Mouse (Mus musculus): Measurements from ENCODE around the gene Pim2. TPM values are rescaled to one million over a fixed set of nuclear protein-coding genes. Genes with fewer than 3 reads are reported as not detected.
"Not testable (repeated sequence)": the region's sequence is repeated elsewhere in the genome, so short reads cannot be mapped to it uniquely, and the experiment has no call there.

Gene Pim2
- total RNA-seq, 1 experiment from 2014 or later: 3.1 TPM

DNA sequence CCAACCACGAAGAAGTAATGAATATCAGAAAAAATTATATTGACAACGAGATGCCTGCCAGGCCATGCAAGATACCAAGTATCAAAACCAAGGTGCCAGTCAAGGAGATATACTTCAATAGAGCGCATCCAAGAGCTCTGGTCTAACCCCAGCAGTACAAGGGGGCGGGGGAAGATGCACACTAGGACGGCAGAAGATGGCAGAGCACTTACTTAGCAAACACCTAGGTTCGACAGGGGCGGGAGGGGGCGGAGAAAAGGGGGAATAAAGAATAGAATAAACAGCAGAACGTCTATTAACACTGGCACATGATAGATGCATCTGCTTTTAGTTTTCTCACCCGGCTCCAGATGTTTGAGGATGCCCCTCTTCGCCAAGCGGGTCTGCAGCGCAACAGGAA lies 20.1 kb downstream of the Pim2 start:
- no peak for ATAC-seq (replicated peaks in 1 of 2; ENCODE audit: insufficient read depth in 1 of 2, low FRiP score in 2 of 2, low TSS enrichment in 1 of 2, low read depth in 1 of 2, poor library complexity in 2 of 2, severe bottlenecking in 2 of 2)

GRCm38 (mm10) chrX:7898880-7899874 lies 21.1 kb downstream of the Pim2 start, which contains the start of the genes Pqbp1 and Timm17b:
Gene Pqbp1 (minus strand): TSS chrX:7899269.
Gene Timm17b (plus strand): TSS chrX:7899357.
- ATAC-seq (replicated peaks in 1 of 2; ENCODE audit: insufficient read depth in 1 of 2, low FRiP score in 2 of 2, low TSS enrichment in 1 of 2, low read depth in 1 of 2, poor library complexity in 2 of 2, severe bottlenecking in 2 of 2): peak; percentile 97 to 98

DNA sequence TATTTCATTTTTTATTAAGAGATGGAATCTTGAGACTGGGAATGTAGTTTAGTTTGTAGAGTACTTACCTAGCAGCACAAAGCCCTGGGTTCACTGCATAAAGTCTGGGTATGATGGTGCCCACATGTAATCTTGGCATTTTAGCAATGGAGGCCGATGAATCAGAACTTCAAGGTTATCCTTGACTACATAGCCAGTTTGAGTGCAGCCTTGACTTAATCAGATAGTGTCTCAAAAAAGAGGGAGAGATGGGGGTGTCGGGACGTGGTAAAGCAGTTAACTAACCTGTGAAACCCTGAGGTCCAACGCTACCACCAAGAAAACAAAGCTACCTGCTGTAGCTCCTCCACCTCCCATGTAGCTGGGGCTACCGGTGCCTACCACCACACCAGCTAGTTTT lies 26.4 kb downstream of the Pim2 start:
- no peak for ATAC-seq (replicated peaks in 1 of 2; ENCODE audit: insufficient read depth in 1 of 2, low FRiP score in 2 of 2, low TSS enrichment in 1 of 2, low read depth in 1 of 2, poor library complexity in 2 of 2, severe bottlenecking in 2 of 2)

DNA sequence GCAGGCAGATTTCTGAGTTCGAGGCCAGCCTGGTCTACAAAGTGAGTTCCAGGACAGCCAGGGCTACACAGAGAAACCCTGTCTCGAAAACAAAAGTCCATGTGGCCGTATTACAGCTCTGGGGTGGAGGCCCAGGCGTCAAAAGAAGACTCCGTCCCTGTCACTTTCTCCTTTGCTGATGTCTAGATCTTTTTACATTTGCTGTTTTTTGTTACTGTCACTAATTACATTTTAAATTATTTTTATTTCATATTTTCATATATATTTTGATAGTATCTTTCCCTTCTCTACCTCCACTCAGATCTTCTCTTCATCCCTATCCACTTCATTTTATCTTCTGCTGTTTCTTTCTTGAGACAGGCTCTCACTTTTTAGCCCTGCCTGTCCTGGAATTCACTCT lies 29.7 kb downstream of the Pim2 start, which contains the start of gene Gm10491:
Gene Gm10491, minus strand, starts transcription at position 101 of the 400 bp plus-strand sequence.
- ATAC-seq (replicated peaks in 1 of 2; ENCODE audit: insufficient read depth in 1 of 2, low FRiP score in 2 of 2, low TSS enrichment in 1 of 2, low read depth in 1 of 2, poor library complexity in 2 of 2, severe bottlenecking in 2 of 2): no peak

DNA sequence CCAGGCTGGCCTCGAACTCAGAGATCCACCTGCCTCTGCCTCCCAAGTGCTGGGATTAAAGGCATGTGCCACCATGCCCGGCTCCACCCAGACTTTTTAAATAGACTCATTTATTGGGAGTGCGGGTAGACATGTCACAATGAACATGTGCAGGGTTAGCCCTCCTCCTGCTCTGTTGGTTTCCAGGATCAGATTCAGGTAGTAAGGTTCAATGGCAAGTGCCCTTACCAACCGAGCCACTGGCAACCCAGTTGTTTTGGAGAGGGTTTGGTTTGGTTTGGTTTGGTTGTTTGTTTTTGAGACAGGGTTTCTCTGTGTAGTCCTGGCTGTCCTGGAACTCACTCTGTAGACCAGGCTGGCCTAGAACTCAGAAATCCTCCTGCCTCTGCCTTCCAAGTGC lies 31.2 kb downstream of the Pim2 start, which contains the start of gene Gm10490:
Gene Gm10490, plus strand, starts transcription at position 301 of the 400 bp plus-strand sequence.
- ATAC-seq (replicated peaks in 1 of 2; ENCODE audit: insufficient read depth in 1 of 2, low FRiP score in 2 of 2, low TSS enrichment in 1 of 2, low read depth in 1 of 2, poor library complexity in 2 of 2, severe bottlenecking in 2 of 2): not testable (repeated sequence)

DNA sequence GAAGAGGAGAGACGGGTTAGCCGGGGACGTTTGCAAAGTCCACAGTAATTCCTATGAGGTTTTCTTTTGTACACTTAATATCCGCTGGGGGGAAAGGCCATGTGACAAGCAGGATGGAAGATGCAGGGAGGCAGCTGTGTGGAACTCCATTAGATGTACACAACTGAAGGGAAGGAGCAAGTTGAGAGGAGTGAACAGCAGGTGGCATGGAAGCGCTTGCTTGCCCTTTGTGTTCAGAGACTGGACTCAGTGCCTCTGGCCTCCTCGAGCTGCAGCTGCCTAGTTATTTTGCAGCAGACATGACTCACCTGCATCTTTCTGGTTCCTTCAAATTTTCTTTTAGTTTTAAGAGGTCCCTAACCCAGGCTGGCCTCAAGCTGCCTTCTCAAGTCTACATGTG lies 32.4 kb downstream of the Pim2 start:
- no peak for ATAC-seq (replicated peaks in 1 of 2; ENCODE audit: insufficient read depth in 1 of 2, low FRiP score in 2 of 2, low TSS enrichment in 1 of 2, low read depth in 1 of 2, poor library complexity in 2 of 2, severe bottlenecking in 2 of 2)

DNA sequence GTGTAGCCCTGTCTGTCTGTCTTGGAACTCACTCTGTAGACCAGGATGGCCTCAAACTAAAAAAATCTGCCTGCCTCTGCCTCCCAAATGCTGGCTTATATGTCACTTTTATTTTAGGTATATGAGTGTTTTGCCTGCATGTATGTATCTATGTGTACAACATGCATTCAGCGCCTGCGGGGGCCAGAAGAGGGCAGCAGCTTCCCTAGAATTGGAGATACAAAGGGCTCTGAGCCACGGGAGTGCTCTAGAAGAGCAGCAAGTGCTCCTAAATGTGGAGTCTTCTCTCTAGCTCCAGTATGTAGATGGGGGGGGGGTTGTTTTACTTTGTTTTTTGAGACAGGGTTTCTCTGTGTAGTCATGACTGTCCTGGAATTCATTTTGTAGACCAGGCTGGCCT lies 37.6 kb downstream of the Pim2 start:
- ATAC-seq (replicated peaks in 1 of 2; ENCODE audit: insufficient read depth in 1 of 2, low FRiP score in 2 of 2, low TSS enrichment in 1 of 2, low read depth in 1 of 2, poor library complexity in 2 of 2, severe bottlenecking in 2 of 2): peak; percentile 59 to 77; a peak in 3 of 4 replicates

- not testable (repeated sequence) for ATAC-seq (replicated peaks in 1 of 2; ENCODE audit: insufficient read depth in 1 of 2, low FRiP score in 2 of 2, low TSS enrichment in 1 of 2, low read depth in 1 of 2, poor library complexity in 2 of 2, severe bottlenecking in 2 of 2)
Measured at GRCm38 (mm10) chrX:7917960-7918359, 39.9 kb downstream of the Pim2 start.

GRCm38 (mm10) chrX:7919601-7920383 lies 41.7 kb downstream of the Pim2 start, which contains the start of gene Pcsk1n:
Gene Pcsk1n (plus strand): TSS chrX:7919822.
- no peak for ATAC-seq (replicated peaks in 1 of 2; ENCODE audit: insufficient read depth in 1 of 2, low FRiP score in 2 of 2, low TSS enrichment in 1 of 2, low read depth in 1 of 2, poor library complexity in 2 of 2, severe bottlenecking in 2 of 2)

GRCm38 (mm10) chrX:7922032-7922431 lies 44.0 kb downstream of the Pim2 start:
- ATAC-seq (replicated peaks in 1 of 2; ENCODE audit: insufficient read depth in 1 of 2, low FRiP score in 2 of 2, low TSS enrichment in 1 of 2, low read depth in 1 of 2, poor library complexity in 2 of 2, severe bottlenecking in 2 of 2): no peak

GRCm38 (mm10) chrX:7926266-7926665 lies 48.2 kb downstream of the Pim2 start:
- no peak for ATAC-seq (replicated peaks in 1 of 2; ENCODE audit: insufficient read depth in 1 of 2, low FRiP score in 2 of 2, low TSS enrichment in 1 of 2, low read depth in 1 of 2, poor library complexity in 2 of 2, severe bottlenecking in 2 of 2)

- ATAC-seq (replicated peaks in 1 of 2; ENCODE audit: insufficient read depth in 1 of 2, low FRiP score in 2 of 2, low TSS enrichment in 1 of 2, low read depth in 1 of 2, poor library complexity in 2 of 2, severe bottlenecking in 2 of 2): no peak
Measured at GRCm38 (mm10) chrX:7927116-7927515, 49.1 kb downstream of the Pim2 start.

DNA sequence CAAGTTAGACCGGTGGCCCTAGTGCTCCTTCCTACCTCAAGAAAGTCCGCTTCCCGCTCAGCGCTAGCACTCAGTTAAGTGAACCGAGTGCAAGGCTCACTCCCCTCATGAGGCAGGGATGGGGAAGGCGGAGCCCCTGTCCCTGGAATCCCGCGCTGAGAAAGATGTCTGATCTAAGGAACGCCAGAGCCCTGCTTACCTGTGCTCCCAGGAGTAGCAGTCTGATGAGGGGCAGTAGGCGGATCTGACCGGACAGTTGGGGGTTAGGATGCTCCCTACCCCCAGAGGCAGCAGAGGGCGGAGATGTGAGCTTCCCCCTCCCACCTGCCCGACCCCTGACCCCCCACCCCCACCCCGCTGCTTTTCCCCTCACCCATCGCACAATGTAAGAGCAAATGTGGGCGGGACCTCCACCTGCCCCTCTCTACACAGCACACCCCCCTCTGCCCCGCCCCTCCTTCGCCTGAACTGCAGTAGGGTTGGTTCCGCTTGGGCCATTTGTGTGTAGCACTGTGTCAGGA lies 50.3 kb downstream of the Pim2 start, which contains the start of gene Eras:
Gene Eras, minus strand, starts transcription at position 338 of the 521 bp plus-strand sequence.
- no peak for ATAC-seq (replicated peaks in 1 of 2; ENCODE audit: insufficient read depth in 1 of 2, low FRiP score in 2 of 2, low TSS enrichment in 1 of 2, low read depth in 1 of 2, poor library complexity in 2 of 2, severe bottlenecking in 2 of 2)

Other genes with a start within 250 kb of the Pim2 start
- 0.94 and 1.1 TPM in 2 replicates for gene Syp, start 239.8 kb upstream of the Pim2 start, total RNA-seq (2017)
- gene Prickle3, start 221.0 kb upstream of the Pim2 start, total RNA-seq (2017): 8.3 and 12.4 TPM in 2 replicates
- 79.7 and 95.8 TPM in 2 replicates for gene Plp2, start 206.9 kb upstream of the Pim2 start, total RNA-seq (2017)
- gene Magix, start 197.0 kb upstream of the Pim2 start, total RNA-seq (2017): 0.40 and 0.75 TPM in 2 replicates
- 20.3 and 25.5 TPM in 2 replicates for gene Gpkow, start 181.1 kb upstream of the Pim2 start, total RNA-seq (2017)
- 31.2 and 46.8 TPM in 2 replicates for gene Wdr45, start 163.9 kb upstream of the Pim2 start, total RNA-seq (2017)
- not detected in 2 replicates for gene Gm45208, start 156.0 kb upstream of the Pim2 start, total RNA-seq (2017)
- 7.0 and 7.1 TPM in 2 replicates for gene Praf2, start 149.8 kb upstream of the Pim2 start, total RNA-seq (2017)
- 1.8 and 2.1 TPM in 2 replicates for gene Ccdc120, start 127.4 kb upstream of the Pim2 start, total RNA-seq (2017)
- 9.6 and 12.4 TPM in 2 replicates for gene Tfe3, start 115.7 kb upstream of the Pim2 start, total RNA-seq (2017)
- 48.4 TPM in 2 replicates for gene Gripap1, start 88.5 kb upstream of the Pim2 start, total RNA-seq (2017)
- gene Kcnd1, start 56.0 kb upstream of the Pim2 start, total RNA-seq (2017): 0.63 and 2.1 TPM in 2 replicates
- 73.7 and 89.4 TPM in 2 replicates for gene Otud5, start 36.9 kb upstream of the Pim2 start, total RNA-seq (2017)
- 17.2 and 25.7 TPM in 2 replicates for gene Slc35a2, start 5.8 kb downstream of the Pim2 start, total RNA-seq (2017)
- 167 and 186 TPM in 2 replicates for gene Pqbp1, start 21.0 kb downstream of the Pim2 start, total RNA-seq (2017)
- gene Timm17b, start 21.1 kb downstream of the Pim2 start, total RNA-seq (2017): 39.3 and 51.9 TPM in 2 replicates
- not detected in 2 replicates for gene Gm10491, start 29.6 kb downstream of the Pim2 start, total RNA-seq (2017)
- gene Gm10490, start 31.3 kb downstream of the Pim2 start, total RNA-seq (2017): 1.2 TPM in 1 of 2 replicates, not detected in the other
- not detected in 2 replicates for gene Pcsk1n, start 41.6 kb downstream of the Pim2 start, total RNA-seq (2017)
- gene Eras, start 50.3 kb downstream of the Pim2 start, total RNA-seq (2017): not detected in 2 replicates
- gene Hdac6, start 69.6 kb downstream of the Pim2 start, total RNA-seq (2017): 10.0 and 32.9 TPM in 2 replicates
- gene Gata1, start 99.8 kb downstream of the Pim2 start, total RNA-seq (2017): 8.6 and 19.1 TPM in 2 replicates
- gene Glod5, start 140.2 kb downstream of the Pim2 start, total RNA-seq (2017): not detected in 2 replicates
- gene Suv39h1, start 196.5 kb downstream of the Pim2 start, total RNA-seq (2017): 51.2 and 65.4 TPM in 2 replicates
- gene Was, start 212.2 kb downstream of the Pim2 start, total RNA-seq (2017): 97.1 and 98.4 TPM in 2 replicates